Mouse (Mus musculus): ENCODE results near the gene Rsl1d1. TPM values are rescaled to one million over a fixed set of nuclear protein-coding genes. Genes with fewer than 3 reads are reported as not detected.
A peak's percentile ranks its signal among the peaks of the same experiment; 100 is the strongest.

The Rsl1d1 gene
- 100 to 1,000 TPM; 169 to 217 (median 194) TPM for polyA plus RNA-seq (2017; shearing (Covaris generic))

DNA sequence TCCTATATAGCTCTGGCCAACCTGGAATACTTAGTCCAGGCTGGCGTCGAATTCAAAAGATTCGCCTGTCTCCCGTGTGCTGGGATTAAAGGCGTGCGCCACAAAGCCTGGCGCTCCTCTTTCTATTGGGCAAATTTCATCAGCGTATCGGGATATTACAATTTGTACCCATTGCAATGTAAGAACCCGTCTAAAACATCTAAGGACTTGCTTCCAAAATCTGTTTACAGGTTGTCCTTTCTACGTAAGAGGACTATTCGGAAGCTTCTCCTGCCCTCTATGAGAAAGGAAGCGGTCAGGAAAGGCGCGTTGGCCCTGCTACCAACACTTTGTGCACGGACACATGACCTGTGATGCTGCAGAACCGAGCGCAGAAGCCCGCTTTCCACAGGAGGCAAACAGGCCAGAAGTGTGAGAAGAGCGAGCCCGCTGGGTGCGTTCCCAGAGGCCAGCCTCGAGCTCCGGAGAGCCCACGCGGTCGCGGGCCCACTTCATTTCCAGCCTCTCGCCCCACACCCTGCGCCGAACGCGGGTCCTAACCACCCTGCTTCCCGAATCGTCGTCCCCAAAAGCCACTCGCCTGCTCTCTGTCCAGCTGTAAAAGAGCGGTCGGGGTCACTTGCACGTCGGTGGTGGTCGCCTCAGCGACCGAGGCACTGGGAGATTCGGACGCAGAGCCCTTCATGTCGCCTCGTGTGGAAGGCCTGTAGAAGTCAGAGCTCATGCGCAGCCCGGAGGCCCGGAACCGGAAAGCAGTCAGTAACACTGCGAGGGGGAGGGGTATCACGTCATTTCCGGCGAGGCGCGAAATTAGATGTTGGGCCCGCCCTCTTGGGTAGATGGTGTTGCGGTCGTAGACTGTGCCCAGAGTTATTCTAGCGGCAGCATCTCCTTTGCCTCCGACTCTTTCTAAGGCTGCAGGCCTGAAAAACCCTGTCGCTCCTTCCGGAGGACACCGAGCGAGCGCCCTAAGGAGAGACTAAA is at the start of gene Rsl1d1:
TSS of gene Rsl1d1 (minus strand) at position 761 of the 984 bp plus-strand sequence.
- peak; percentile 96 for ATAC-seq

DNA sequence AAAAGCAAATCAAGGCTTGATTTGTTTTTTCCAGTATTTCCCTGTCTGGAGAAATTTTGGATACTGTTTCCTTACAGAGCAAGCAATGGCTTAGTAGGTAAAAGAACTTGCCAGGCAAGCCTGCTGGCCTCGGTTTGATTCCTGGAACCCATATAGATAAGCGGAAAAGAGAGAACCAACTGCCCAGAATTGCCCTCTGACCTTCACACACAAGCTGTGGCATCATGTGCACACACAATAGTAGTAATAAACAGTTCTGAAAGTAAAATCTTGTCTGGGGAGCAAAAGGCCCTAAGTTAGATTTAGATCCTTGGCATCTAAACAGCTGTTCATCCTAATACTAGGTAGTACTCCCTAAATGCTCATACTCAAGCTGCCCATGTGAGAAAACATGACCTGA is 44.7 kb upstream of the Rsl1d1 start:
- ATAC-seq: no peak

DNA sequence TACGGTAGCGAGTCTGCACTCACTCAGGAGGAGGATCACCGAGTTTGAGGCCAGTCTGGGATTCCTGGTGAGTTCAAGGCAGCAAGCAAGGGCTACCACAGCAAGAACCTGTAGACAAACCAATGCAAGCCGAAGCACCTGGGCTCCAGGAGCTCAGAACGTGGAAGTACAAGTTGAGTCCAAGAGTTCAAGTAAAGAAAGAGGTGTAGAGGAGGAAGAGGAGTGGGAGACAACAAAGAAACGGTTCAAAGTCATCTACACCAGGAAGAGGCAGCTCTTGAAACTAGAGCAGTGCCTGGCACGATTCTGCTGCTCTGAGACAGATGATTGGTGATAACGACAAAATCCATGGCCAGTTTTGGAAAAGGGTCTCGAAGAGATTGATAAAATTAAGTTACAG is 42.6 kb upstream of the Rsl1d1 start:
- ATAC-seq: no peak

- ATAC-seq: no peak
Measured at GRCm38 (mm10) chr16:11242401-11242800, 39.3 kb upstream of the Rsl1d1 start.

DNA sequence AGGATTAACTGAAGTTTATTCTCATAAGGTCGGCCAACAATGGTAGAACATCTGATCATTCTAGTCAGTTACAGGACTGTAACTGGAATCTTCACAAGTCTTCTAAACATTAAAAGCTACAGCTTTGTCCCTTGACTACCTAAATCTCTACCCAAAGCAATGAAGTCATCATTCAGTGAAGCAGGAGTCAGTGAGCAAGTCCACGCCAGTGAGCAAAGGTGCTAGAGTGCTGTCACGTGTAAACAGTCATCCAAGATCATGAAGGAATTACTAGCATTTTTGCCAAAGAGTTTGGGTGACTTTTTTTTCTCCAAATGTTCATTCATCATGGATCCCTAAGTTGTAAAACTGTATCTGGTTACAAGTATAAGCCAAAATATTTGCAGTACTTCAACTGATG is 14.7 kb upstream of the Rsl1d1 start:
- ATAC-seq: no peak

- no peak for ATAC-seq
Measured at GRCm38 (mm10) chr16:11203600-11204390, 664 bp upstream of the Rsl1d1 start.

DNA sequence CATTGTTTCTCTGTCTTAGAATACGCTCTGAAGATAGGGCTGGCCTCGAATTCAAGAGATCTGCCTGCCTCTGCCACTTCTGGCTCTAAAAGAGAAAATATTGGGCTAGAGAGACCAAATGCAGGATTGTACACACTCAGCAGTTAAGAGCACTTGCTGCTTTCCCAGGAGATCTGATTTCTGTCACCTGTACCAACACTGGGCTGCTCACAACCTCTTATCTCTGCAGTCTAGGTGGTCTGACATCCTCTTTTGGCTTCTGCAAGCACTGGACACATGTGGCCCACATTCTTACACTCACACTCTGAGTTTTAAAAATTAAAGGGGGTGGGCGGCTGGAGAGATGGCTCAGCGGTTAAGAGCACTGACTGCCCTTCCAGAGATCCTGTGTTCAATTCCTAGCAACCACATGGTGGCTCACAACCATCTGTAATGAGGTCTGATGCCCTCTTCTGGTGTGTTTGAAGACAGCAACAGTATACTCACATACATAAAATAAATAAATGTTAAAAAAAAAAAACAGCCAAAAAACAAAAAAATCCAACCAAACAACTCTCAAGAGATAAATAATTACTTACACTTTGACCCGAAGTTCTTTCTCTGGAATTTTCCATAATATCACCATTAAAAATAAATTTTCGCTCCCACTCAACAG is 1.3 kb downstream of the Rsl1d1 start:
- ATAC-seq: no peak

DNA sequence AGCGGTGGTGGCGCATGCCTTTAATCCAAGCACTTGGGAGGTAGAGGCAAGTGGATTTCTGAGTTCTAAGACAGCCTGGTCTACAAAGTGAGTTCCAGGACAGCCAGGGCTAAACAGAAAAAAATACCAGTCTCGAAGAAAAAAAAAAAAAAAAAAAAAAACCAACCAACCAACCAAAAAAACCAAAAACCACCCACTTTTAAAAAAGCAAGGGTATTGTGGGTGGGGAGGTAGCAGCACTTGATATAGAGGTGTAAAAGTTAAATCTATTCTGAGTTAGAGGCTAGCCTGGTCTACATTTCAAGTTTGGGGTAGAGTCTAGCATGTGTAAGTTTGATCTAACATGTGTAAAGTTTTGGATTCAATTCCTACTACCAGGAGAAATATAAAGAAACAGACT is 2.9 kb downstream of the Rsl1d1 start:
- ATAC-seq: no peak

DNA sequence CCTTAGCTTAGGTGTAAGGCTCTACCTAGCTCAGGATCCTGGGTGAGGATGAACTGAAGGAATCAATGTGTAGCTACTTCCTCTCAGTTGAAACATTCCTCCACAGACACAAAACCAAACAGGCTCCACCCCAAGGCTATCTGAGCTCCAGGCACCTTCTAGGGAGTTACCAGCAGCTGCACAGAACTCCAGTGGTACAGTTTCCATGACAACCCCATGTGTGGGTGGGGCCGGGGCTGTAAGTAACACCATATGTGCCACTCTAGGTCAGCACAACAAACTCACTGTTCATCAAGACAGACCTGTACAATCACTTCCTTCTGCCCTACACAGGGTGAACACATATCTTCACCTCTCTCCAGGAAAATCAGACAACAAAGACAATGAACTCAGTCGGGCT is 4.7 kb downstream of the Rsl1d1 start:
- ATAC-seq: no peak

- no peak for ATAC-seq
Measured at GRCm38 (mm10) chr16:11197052-11197451, 6.1 kb downstream of the Rsl1d1 start.

GRCm38 (mm10) chr16:11193231-11193630 is 9.9 kb downstream of the Rsl1d1 start:
- no peak for ATAC-seq

GRCm38 (mm10) chr16:11190150-11190549 is 13.0 kb downstream of the Rsl1d1 start:
- ATAC-seq: no peak

GRCm38 (mm10) chr16:11177404-11177803 is 25.7 kb downstream of the Rsl1d1 start:
- peak; percentile 18 for ATAC-seq

- no peak for ATAC-seq
Measured at GRCm38 (mm10) chr16:11176884-11177244, 26.3 kb downstream of the Rsl1d1 start.

- ATAC-seq: peak; percentile 87
Measured at GRCm38 (mm10) chr16:11176208-11176883, 26.8 kb downstream of the Rsl1d1 start, which contains the start of gene Zc3h7a. TSS of gene Zc3h7a (minus strand) at chr16:11176393.

GRCm38 (mm10) chr16:11175489-11176207 is 27.5 kb downstream of the Rsl1d1 start:
- peak; percentile 12 for ATAC-seq

DNA sequence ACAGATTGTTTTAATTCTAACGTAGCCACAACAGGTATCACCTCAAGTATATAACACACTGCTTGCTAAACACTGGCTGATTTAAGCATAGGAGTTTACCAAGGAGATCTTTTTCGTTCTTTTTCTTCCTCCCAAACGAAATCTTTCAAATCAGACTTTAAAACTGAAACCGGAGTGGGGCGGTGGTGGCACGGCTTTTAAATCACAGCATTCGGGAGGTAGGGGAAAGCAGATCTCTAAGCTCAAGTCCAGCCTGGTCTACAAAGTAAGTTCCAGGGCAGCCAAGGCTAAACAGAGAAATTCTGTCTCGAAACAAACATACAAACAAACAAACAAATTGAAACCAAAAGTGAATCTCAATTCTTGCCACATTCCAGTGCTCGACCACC is 28.0 kb downstream of the Rsl1d1 start:
- ATAC-seq: no peak

DNA sequence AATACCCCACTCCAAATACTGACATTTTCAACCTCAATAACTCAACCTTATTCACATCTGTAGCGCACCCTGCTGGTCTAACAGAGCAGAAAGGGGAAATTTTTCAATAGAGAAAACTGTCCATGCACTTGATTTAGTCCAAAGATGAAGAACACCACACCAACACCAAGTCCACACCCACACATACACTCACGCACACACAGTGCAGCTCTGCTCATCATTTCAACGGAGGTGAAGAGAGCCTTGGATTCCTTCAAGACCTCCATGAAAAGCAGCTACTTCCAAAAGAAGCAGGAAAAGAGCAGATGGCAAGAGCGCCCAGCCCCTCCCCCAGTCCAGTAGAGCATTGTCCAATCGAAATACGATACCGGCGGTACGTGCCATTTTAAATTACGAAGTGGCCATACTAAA is 28.5 kb downstream of the Rsl1d1 start:
- peak; percentile 14 for ATAC-seq

DNA sequence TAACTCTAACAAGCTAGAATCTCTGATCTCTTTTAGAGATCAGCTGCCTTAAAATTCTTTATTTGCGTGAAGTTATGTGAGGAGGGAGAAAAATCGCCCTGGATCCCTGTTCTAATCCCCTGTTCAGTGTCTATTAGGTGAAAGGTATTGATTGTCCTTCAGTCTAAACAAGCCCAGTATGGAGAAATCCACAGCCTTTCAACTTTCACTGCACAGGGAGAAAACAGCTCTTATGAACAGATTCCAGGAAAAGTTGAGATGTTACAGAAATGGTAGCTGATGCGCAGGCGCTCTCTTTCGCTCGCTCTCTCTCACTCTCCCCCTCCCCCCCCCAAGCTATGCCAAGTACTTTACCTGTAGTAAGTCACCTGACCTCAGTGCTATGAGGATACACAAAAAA is 31.5 kb downstream of the Rsl1d1 start:
- no peak for ATAC-seq

DNA sequence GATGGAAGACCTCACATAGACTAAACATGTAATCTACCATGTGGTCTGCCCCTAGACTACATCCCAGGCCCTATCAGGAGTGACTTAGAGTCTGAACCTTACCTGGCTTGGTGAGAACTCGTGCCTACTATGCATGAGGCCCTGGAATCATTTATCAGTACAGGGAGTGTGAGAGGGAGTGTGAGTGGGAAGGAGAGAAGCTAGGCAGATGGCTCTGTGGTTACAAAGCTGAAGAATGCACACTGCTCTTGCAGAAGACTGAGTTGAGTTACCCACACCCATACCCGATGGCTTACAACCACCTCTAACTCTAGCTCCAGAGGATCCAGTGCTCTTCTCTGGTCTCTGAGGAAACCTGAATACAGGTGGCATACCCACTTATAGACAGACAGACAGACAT is 36.7 kb downstream of the Rsl1d1 start:
- no peak for ATAC-seq

GRCm38 (mm10) chr16:11164695-11165255 is 38.4 kb downstream of the Rsl1d1 start:
- no peak for ATAC-seq
